Mouse (Mus musculus): ENCODE results near the gene Plekhb1.
A peak's percentile ranks its signal among the peaks of the same experiment; 100 is the strongest.

The Plekhb1 gene

GRCm38 (mm10) chr7:100654441-100654840, 7.8 kb downstream of the Plekhb1 start:
- no peak for DNase-seq

- DNase-seq: peak; percentile 70
Measured at GRCm38 (mm10) chr7:100653480-100654266, 8.5 kb downstream of the Plekhb1 start.

- DNase-seq: no peak
Measured at GRCm38 (mm10) chr7:100651011-100651410, 11.2 kb downstream of the Plekhb1 start.

GRCm38 (mm10) chr7:100650421-100650820, 11.8 kb downstream of the Plekhb1 start:
- no peak for DNase-seq

GRCm38 (mm10) chr7:100649826-100650225, 12.4 kb downstream of the Plekhb1 start:
- DNase-seq: no peak

- no peak for DNase-seq
Measured at GRCm38 (mm10) chr7:100649095-100649494, 13.1 kb downstream of the Plekhb1 start.

GRCm38 (mm10) chr7:100645147-100645546, 17.1 kb downstream of the Plekhb1 start:
- peak; percentile 74 for DNase-seq

- DNase-seq: no peak
Measured at GRCm38 (mm10) chr7:100642413-100642812, 19.8 kb downstream of the Plekhb1 start.

- peak; percentile 59 for DNase-seq
Measured at GRCm38 (mm10) chr7:100637657-100638056, 24.6 kb downstream of the Plekhb1 start.

- DNase-seq: no peak
Measured at GRCm38 (mm10) chr7:100624538-100624937, 37.7 kb downstream of the Plekhb1 start.

GRCm38 (mm10) chr7:100622277-100622676, 39.9 kb downstream of the Plekhb1 start:
- DNase-seq: no peak

GRCm38 (mm10) chr7:100616121-100616857, 45.9 kb downstream of the Plekhb1 start:
- no peak for DNase-seq

GRCm38 (mm10) chr7:100608910-100609309, 53.3 kb downstream of the Plekhb1 start:
- DNase-seq: no peak

- peak; percentile 66 for DNase-seq
Measured at GRCm38 (mm10) chr7:100608130-100608741, 54.0 kb downstream of the Plekhb1 start, which contains the start of gene Mrpl48. TSS of gene Mrpl48 (minus strand) at chr7:100608301.

- DNase-seq: peak; percentile 99
Measured at GRCm38 (mm10) chr7:100607214-100608129, 54.7 kb downstream of the Plekhb1 start, which contains the start of gene Rab6a. TSS of gene Rab6a (plus strand) at chr7:100607410.

GRCm38 (mm10) chr7:100600211-100600610, 62.0 kb downstream of the Plekhb1 start:
- DNase-seq: no peak

GRCm38 (mm10) chr7:100593349-100593748, 68.9 kb downstream of the Plekhb1 start:
- DNase-seq: no peak

All from embryo, embryonic 11 days (tissue).